ENCODE assay signal across 8 mouse cellular contexts in genomic region chr2:47491874-47492539, GRCm38 (mm10).
DNase-seq lines count a peak whose midpoint lies in the region; ATAC-seq lines count a peak whose summit lies in the region.

No protein-coding gene starts in this region.

- ATAC-seq in granulocyte monocyte progenitor cell, adult 5-6 weeks (replicated peaks; ENCODE audit: poor library complexity, severe bottlenecking), result peak; percentile 81
- 0 out of 2 replicates have a peak, but pooled peaks have one; percentile 54 for ATAC-seq in megakaryocyte, adult 5-6 weeks (ENCODE audit: poor library complexity, severe bottlenecking)
- ATAC-seq in erythroblast, adult 5-6 weeks (replicated peaks; ENCODE audit: low FRiP score, poor library complexity, severe bottlenecking), result no peak

- DNase-seq in adrenal gland, postnatal 10 days, result peak; percentile 47
- no peak for DNase-seq in adrenal gland, adult 2 months
- peak; percentile 19 to 32 for DNase-seq in layer of hippocampus, adult 18-20 months (ENCODE audit: low spot score in 2 of 2)
- DNase-seq in layer of hippocampus, adult 11-12 months (ENCODE audit: low spot score), result no peak
- DNase-seq in adrenal gland, postnatal 25 days, result peak; percentile 7

Comparison
In these comparisons a context has a peak if more than half of its experiments do, and no peak if none do; other contexts are left out.
1. DNase-seq: peak in adrenal gland, postnatal 10 days (single experiment), layer of hippocampus, adult 18-20 months (2 of 2) and adrenal gland, postnatal 25 days (single experiment); none in adrenal gland, adult 2 months (single experiment) and layer of hippocampus, adult 11-12 months (single experiment).